Mouse (Mus musculus): ENCODE data around the gene Mdm2.

- no peak for TF ChIP-seq CEBPB (IDR thresholded peaks at IDR 0.05; ENCODE audit: low read depth)
- TF ChIP-seq MYOG (IDR thresholded peaks at IDR 0.05; ENCODE audit: control insufficient read depth, extremely low read depth, insufficient read length), result no peak
- TF ChIP-seq CTCF (IDR thresholded peaks at IDR 0.05; ENCODE audit: control insufficient read depth, insufficient read depth, insufficient read length), result no peak
Observed at GRCm38 (mm10) chr10:117651587-117652377, 58.8 kb downstream of the Mdm2 start.

Data from C2C12 (cell line).